Mouse (Mus musculus) gonadal fat pad, adult 2 months (tissue): ENCODE measurements around the gene Bbs9. TPM values are rescaled to one million over a fixed set of nuclear protein-coding genes. Genes with fewer than 3 reads are reported as not detected.

Experiments used
- DNase-seq: peaks from one replicate; pipeline ENCODE4 v3.0.0-alpha.2; 2012; ENCODE audit warnings: low read depth
- polyA plus RNA-seq: library from polyadenylated mRNA; depleted of rRNA; stranded (reverse); fragments of >200 nt; gene quantifications from 2 replicates; pipeline ENCODE4 v1.2.3, GENCODE M21; 2012

The Bbs9 gene
- polyA plus RNA-seq, 1 experiment: 17.6 TPM

- DNase-seq: peak; percentile 22
Observed at GRCm38 (mm10) chr9:22748617-22749016, 273.1 kb downstream of the Bbs9 start.

- no peak for DNase-seq
Observed at GRCm38 (mm10) chr9:22750779-22751545, 275.4 kb downstream of the Bbs9 start.

GRCm38 (mm10) chr9:22751546-22751929 is 276.0 kb downstream of the Bbs9 start:
- DNase-seq: no peak

GRCm38 (mm10) chr9:22754081-22754672 is 278.7 kb downstream of the Bbs9 start:
- DNase-seq: no peak

GRCm38 (mm10) chr9:22758487-22758886 is 283.0 kb downstream of the Bbs9 start:
- DNase-seq: no peak

GRCm38 (mm10) chr9:22759241-22759640 is 283.7 kb downstream of the Bbs9 start:
- DNase-seq: no peak

- DNase-seq: no peak
Observed at GRCm38 (mm10) chr9:22760376-22760775, 284.9 kb downstream of the Bbs9 start.

- DNase-seq: no peak
Observed at GRCm38 (mm10) chr9:22761487-22761886, 286.0 kb downstream of the Bbs9 start.

GRCm38 (mm10) chr9:22765618-22766220 is 290.2 kb downstream of the Bbs9 start:
- DNase-seq: peak; percentile 33

- DNase-seq: no peak
Observed at GRCm38 (mm10) chr9:22767154-22767553, 291.6 kb downstream of the Bbs9 start.

GRCm38 (mm10) chr9:22767860-22768259 is 292.3 kb downstream of the Bbs9 start:
- no peak for DNase-seq

- no peak for DNase-seq
Observed at GRCm38 (mm10) chr9:22771785-22772184, 296.3 kb downstream of the Bbs9 start.

GRCm38 (mm10) chr9:22776246-22776961 is 300.9 kb downstream of the Bbs9 start:
- no peak for DNase-seq

- DNase-seq: no peak
Observed at GRCm38 (mm10) chr9:22777425-22777824, 301.9 kb downstream of the Bbs9 start.

- no peak for DNase-seq
Observed at GRCm38 (mm10) chr9:22779631-22780030, 304.1 kb downstream of the Bbs9 start.

- DNase-seq: no peak
Observed at GRCm38 (mm10) chr9:22786006-22786405, 310.5 kb downstream of the Bbs9 start.

- no peak for DNase-seq
Observed at GRCm38 (mm10) chr9:22788423-22788822, 312.9 kb downstream of the Bbs9 start.

- no peak for DNase-seq
Observed at GRCm38 (mm10) chr9:22788850-22789249, 313.3 kb downstream of the Bbs9 start.

- no peak for DNase-seq
Observed at GRCm38 (mm10) chr9:22789380-22790168, 314.1 kb downstream of the Bbs9 start.

GRCm38 (mm10) chr9:22791208-22791607 is 315.7 kb downstream of the Bbs9 start:
- DNase-seq: no peak

GRCm38 (mm10) chr9:22791750-22792149 is 316.2 kb downstream of the Bbs9 start:
- DNase-seq: no peak

GRCm38 (mm10) chr9:22793698-22794097 is 318.2 kb downstream of the Bbs9 start:
- DNase-seq: no peak
